Mouse (Mus musculus) mouse trophoblast stem cell (cell line): Measurements from ENCODE around the gene Iba57.

ENCODE experiments used
- in situ Hi-C, 2 experiments: fragments of 300-500 bp; cut with MseI, MboI; formaldehyde crosslinking; loops; 2 replicates in 1 of 2; 3 replicates in 1 of 2; pipeline ENCODE4 v1.15.1; 2025

Gene Iba57

GRCm38 (mm10) chr11:59134373-59134997 is 29.1 kb downstream of the Iba57 start:
- in situ Hi-C loops: no loop called here

GRCm38 (mm10) chr11:59132065-59132464 is 31.5 kb downstream of the Iba57 start:
- in situ Hi-C loops: no loop called here

- in situ Hi-C loops: no loop called here
Observed at GRCm38 (mm10) chr11:59131348-59131919, 32.1 kb downstream of the Iba57 start.

GRCm38 (mm10) chr11:59130782-59131181 is 32.8 kb downstream of the Iba57 start:
- in situ Hi-C loops: no loop called here

DNA sequence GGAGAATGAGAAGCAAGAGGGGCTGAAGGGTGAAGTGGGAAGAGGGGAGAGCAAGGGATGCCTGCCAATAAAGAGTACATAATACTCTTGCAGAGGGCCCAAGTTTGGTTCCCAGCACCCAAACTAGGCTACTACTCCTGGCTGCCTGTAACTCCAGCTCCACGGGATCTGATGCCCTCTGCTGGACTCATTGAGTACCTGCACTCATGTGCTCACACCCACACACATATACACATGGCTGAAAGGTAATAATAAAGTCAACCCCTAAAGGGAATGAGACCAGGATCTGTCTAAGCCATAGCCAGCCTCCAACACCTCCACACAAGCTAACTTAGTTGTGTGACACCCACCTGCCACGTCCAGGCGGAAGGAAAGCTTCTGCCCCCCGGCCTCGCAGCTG is 57.6 kb downstream of the Iba57 start:
- in situ Hi-C loops: no loop called here
